Mouse (Mus musculus) ovary, postnatal 14 days (tissue): ENCODE data around the gene Mrgprh.

Source experiments
- DNase-seq: peaks from one replicate; pipeline ENCODE4 v3.0.0; 2022; ENCODE audit warnings: low spot score

Mrgprh gene

DNA sequence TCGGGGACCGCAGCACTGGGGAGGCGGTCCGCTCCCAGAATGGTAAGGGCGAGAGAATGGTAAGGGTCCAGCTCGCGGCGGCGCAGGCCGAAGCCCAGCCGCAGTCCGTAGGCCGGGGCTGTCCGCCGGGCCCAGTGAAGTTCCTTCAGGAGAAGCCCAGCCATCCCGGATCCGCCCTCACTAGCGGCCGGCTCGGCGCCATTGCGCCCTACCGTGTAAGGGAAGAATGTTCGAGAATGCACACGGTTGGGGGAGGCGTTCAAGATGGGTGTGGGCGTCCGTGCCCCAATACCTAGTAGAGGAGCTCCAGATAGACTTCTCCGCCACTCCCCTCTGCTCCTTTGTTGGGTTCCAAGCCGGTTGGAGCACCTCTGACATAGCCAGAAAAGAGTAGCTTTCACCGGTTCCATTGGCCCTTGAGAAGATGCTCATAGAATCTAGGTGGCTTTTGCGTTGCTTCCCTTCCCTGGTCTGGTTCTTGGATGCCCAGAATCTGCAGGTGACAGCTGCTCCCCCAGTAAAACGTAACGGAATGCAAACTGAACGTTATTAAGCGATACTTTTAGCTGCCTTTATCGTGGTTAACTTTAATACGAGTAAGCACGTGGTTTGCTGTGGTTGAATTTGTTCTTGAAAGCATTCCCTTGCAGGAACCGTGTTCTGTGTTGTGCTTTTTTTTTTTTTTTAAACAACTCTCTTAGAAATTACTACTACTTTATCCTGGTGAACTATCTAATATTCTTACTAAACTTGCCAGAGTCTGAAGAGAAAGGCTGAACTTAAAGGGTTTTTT lies 41.0 kb downstream of the Mrgprh start:
- DNase-seq: no peak

DNA sequence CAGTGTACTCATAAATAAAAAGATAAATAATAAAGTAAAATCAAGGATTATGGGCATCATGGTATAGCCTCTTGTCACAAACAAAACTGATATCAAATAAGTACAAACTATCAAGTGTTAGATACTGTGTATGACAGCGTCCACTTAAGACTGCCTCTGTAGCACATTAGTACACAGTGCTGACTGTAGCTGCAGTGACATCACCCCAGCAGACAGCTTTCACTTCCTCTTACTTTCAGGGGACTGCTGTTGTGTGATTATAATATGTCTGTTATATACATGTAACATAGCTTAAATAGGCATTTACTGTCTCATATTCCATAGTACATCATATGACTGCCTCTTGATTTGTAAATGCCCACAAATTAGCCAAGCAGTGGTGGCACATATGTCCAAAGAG lies 45.2 kb downstream of the Mrgprh start:
- no peak for DNase-seq

DNA sequence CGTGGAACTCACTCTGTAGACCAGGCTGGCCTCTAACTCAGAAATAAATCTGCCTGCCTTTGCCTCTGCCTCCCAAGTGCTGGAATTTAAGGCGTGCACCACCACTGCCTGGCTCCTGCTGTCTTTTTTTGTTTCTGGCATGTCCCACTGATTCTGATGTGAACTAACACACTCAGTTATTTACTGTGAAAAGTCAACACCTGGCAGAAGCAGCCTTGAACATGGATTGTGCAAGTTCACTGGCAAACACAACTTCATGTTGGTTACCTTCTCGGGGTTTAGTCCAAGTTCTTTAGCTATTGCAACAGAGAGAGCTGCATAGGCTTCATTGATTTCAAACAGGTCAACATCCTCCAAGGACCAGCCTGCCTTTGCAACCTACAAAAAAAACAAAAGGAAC lies 49.2 kb downstream of the Mrgprh start:
- DNase-seq: no peak

DNA sequence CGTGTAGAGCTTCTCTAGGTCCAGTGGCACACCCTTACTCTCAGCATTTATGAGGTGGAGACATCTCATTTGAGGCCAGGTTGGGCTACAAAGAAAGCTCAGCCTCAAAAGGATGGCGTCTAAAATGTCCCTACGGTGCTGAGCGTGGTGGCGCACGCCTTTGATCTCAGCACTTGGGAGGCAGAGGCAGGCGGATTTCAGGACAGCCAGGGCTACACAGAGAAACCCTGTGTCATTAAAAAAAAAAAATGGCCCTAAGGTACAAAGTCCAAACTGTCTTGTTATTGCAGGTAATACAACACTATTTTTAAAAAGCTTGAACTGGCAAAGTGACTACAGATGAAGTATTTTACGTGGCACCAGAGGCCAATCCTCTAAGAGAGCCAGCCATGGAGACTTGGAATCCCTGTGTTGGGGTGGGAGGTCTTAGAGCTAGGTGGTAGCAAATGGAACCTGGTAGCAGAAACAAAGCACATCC lies 49.9 kb downstream of the Mrgprh start:
- DNase-seq: no peak
